Mouse (Mus musculus): ENCODE results near the gene Zfp1. TPM values are rescaled to one million over a fixed set of nuclear protein-coding genes. Genes with fewer than 3 reads are reported as not detected.
A peak's percentile ranks its signal among the peaks of the same experiment; 100 is the strongest.

Gene Zfp1
- total and polyA plus RNA-seq, 2 experiments from 2014 or later, result 24.7 to 34.3 TPM

DNA sequence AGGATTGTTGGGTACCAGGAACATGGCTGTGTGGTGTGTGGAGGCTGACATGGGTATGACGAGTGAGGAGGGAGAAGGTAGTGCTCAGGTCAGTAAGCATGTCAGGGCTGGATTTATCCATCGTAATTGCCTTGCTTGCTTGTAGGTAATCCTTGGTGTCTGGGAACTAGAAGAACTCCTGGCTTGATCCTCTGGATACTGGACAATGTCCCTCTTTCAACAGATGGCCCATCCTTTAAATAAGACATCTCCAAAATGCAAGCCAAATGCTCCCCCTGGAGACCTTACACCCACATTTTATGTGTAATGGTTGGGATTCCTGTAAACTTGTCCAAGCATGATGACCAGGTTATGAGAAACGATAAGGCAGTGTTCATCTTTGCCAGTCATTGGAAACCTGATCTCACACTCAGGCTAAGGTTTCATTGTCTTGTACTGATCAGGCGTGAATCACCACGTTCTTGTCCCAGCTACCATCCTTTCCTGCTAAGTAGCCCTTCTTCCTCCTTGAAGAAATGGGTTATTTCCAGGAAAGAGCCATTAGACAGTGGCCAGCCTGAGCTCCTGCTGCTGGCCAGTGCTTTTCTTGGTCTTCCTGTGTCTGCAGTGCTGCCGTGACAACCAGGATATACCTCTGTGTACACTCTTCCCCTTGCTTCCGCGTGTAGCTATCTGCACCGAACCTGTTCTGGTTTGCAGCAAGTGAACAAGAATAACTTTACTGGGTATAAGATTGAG, 43.3 kb upstream of the Zfp1 start:
- Histone ChIP-seq H3K36me3 (ENCODE audit: insufficient read depth) (no peaks in the 10 kb centered on the region), H3K4me2 (ENCODE audit: low read depth) (no peak overlapping the region), H3K9me3 (ENCODE audit: low read length) (no peaks in the 10 kb centered on the region), H3K27ac (ENCODE audit: low read depth, low read length) (no peak overlapping the region), H3K4me3 (ENCODE audit: low read depth, low read length) (no peak overlapping the region), H3K9ac (no peak overlapping the region), H3K27me3 (ENCODE audit: insufficient read depth, low read length) (no peaks in the 10 kb centered on the region), H3K4me1 (ENCODE audit: insufficient read depth) (peaks cover 3% of the 10 kb centered on the region; the same call in 1 of the 2 replicates)
- ATAC-seq (no peak), DNase-seq (no peak)
- no peak for TF ChIP-seq CTCF (IDR thresholded peaks at IDR 0.05; ENCODE audit: low read depth)
- WGBS, result 81% methylated on average over 9 of the region's 9 CpGs

DNA sequence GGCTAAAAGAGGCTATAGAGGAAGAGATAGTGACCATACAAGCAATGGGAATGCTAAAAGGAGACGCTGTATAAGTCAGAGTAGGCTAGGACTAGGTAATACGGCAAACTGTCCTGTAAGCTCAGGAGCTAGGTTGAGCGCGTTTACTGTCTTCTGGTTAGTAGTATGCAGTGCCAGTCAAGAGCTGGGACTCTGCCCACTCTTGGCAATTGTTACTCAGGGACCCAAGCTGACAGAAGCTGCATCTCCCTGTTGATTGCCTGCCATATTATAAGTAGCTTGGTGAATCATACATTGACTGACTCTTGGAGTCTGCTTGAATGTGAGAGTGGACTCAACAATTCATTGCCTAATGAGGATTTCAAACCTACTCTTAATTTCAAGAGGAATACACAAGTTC, 41.2 kb upstream of the Zfp1 start:
- no peak for ATAC-seq
- no peak overlapping the region for H3K27ac ChIP-seq (ENCODE audit: low read depth, low read length)
- no peaks in the 10 kb centered on the region for H3K27me3 ChIP-seq (ENCODE audit: insufficient read depth, low read length)
- no peak for TF ChIP-seq CTCF (IDR thresholded peaks at IDR 0.05; ENCODE audit: low read depth)
- no peaks in the 10 kb centered on the region for H3K4me1 ChIP-seq (ENCODE audit: insufficient read depth)
- DNase-seq, result peak; percentile 55
- no peaks in the 10 kb centered on the region for H3K36me3 ChIP-seq (ENCODE audit: insufficient read depth)
- H3K4me2 ChIP-seq (ENCODE audit: low read depth), result no peak overlapping the region
- H3K9me3 ChIP-seq (ENCODE audit: low read length), result no peaks in the 10 kb centered on the region
- H3K4me3 ChIP-seq (ENCODE audit: low read depth, low read length), result no peak overlapping the region
- H3K9ac ChIP-seq, result no peak overlapping the region
- 61% methylated on average over 4 of the region's 4 CpGs for WGBS

DNA sequence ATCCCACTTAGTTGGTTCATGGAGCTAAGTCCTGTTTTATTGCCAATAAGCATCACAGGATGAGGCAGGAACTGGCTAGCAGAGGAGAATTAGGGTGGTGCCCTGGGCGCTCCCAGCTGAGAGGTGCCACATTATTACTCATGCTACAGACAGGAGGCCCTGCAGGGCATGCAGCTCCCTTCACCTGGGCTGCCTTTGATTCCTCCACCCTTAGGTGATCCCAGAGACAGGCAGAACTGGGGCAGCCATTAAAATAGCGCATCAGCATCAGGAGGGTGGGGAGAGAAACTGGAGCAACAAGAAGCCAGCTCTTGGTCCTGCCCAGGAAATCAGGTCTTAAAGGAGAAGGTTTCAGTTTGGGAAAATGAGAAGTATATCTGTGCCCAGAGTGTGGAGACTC, 38.2 kb upstream of the Zfp1 start:
- no peaks in the 10 kb centered on the region for H3K9me3 ChIP-seq (ENCODE audit: low read length)
- H3K36me3 ChIP-seq (ENCODE audit: insufficient read depth), result peaks cover 6% of the 10 kb centered on the region; the same call in 1 of the 2 replicates
- no peak overlapping the region for H3K9ac ChIP-seq
- no peak overlapping the region for H3K27ac ChIP-seq (ENCODE audit: low read depth, low read length)
- no peaks in the 10 kb centered on the region for H3K27me3 ChIP-seq (ENCODE audit: insufficient read depth, low read length)
- DNase-seq (no peak), ATAC-seq (no peak)
- no peak overlapping the region for H3K4me2 ChIP-seq (ENCODE audit: low read depth)
- TF ChIP-seq CTCF (IDR thresholded peaks at IDR 0.05; ENCODE audit: low read depth), result no peak
- H3K4me3 ChIP-seq (ENCODE audit: low read depth, low read length), result no peak overlapping the region
- WGBS, result 96% methylated on average over 2 of the region's 2 CpGs
- H3K4me1 ChIP-seq (ENCODE audit: insufficient read depth), result no peaks in the 10 kb centered on the region

DNA sequence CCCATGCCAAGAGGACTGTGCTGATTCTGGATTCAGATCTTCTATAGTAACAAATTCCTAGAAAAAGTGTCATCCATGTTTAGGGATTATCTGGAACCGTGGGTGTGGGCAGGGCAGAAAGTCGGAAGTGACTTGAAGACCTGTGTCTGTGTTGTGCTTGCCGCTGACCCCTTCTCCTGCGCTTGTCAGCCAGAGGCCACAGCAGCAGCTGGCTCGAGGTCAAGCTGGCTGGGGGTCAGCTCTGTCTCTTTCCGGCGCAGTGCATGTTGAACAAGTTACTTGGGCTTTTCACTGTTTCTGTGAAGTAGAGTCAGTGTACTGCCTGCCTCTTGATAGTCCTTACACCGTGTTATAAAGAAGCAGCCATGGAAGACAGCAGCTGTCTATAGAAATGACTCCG, 36.2 kb upstream of the Zfp1 start:
- no peaks in the 10 kb centered on the region for H3K27me3 ChIP-seq (ENCODE audit: insufficient read depth, low read length)
- H3K9ac ChIP-seq, result no peak overlapping the region
- H3K9me3 ChIP-seq (ENCODE audit: low read length), result no peaks in the 10 kb centered on the region
- no peak overlapping the region for H3K4me3 ChIP-seq (ENCODE audit: low read depth, low read length)
- no peak for TF ChIP-seq CTCF (IDR thresholded peaks at IDR 0.05; ENCODE audit: low read depth)
- H3K4me2 ChIP-seq (ENCODE audit: low read depth), result no peak overlapping the region
- ATAC-seq (no peak), DNase-seq (no peak)
- peaks cover 10% of the 10 kb centered on the region; the same call in 1 of the 2 replicates for H3K36me3 ChIP-seq (ENCODE audit: insufficient read depth)
- WGBS, result 91% methylated on average over 9 of the region's 9 CpGs
- no peak overlapping the region for H3K27ac ChIP-seq (ENCODE audit: low read depth, low read length)
- H3K4me1 ChIP-seq (ENCODE audit: insufficient read depth), result no peaks in the 10 kb centered on the region

DNA sequence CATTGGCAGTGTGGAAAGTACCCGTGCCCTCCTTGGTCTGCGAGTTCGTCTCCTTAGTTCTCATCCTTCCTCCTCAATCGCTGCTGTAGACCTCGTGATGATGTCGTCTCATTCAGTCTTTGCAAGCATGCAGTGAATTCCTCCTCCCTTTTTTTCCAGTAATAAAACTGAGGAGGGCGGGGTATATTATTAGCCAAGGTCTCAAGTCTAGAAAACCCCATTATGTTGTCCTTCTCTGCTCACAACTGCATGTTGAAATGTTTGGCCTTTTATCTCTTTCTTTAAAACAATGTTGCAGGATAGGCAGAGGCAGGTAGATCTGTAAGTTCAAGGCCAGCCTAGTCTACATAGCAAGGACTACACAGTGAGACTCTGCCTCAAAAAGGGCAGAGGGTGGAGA, 35.8 kb upstream of the Zfp1 start:
- ATAC-seq, result no peak
- no peaks in the 10 kb centered on the region for H3K27me3 ChIP-seq (ENCODE audit: insufficient read depth, low read length)
- no peak overlapping the region for H3K4me3 ChIP-seq (ENCODE audit: low read depth, low read length)
- H3K9ac ChIP-seq, result no peak overlapping the region
- H3K4me1 ChIP-seq (ENCODE audit: insufficient read depth), result no peaks in the 10 kb centered on the region
- no peak overlapping the region for H3K27ac ChIP-seq (ENCODE audit: low read depth, low read length)
- peaks cover 13% of the 10 kb centered on the region for H3K36me3 ChIP-seq (ENCODE audit: insufficient read depth)
- WGBS, result 90% methylated on average over 7 of the region's 7 CpGs
- no peak for TF ChIP-seq CTCF (IDR thresholded peaks at IDR 0.05; ENCODE audit: low read depth)
- no peak overlapping the region for H3K4me2 ChIP-seq (ENCODE audit: low read depth)
- DNase-seq, result no peak
- H3K9me3 ChIP-seq (ENCODE audit: low read length), result no peaks in the 10 kb centered on the region

DNA sequence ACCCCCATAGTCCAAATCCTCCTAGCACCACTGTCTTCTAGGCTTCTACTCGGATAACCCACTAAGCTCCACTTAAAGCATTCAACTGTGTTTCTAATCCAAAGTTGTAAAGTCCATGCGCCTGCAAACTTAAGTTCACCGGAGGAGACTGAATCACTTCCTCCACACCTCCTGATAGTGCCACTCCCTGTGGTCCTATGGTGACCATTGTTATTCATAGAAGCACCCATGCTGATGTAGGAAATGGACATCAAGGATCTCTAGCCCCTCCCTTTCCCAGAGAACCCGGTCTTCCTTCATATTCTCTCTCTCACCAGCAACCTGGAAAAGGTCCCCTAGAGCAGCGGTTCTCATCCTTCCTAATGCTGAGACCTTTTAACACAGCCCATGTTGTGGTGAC, 30.0 kb upstream of the Zfp1 start:
- no peak for TF ChIP-seq CTCF (IDR thresholded peaks at IDR 0.05; ENCODE audit: low read depth)
- H3K9me3 ChIP-seq (ENCODE audit: low read length), result no peaks in the 10 kb centered on the region
- ATAC-seq, result no peak

DNA sequence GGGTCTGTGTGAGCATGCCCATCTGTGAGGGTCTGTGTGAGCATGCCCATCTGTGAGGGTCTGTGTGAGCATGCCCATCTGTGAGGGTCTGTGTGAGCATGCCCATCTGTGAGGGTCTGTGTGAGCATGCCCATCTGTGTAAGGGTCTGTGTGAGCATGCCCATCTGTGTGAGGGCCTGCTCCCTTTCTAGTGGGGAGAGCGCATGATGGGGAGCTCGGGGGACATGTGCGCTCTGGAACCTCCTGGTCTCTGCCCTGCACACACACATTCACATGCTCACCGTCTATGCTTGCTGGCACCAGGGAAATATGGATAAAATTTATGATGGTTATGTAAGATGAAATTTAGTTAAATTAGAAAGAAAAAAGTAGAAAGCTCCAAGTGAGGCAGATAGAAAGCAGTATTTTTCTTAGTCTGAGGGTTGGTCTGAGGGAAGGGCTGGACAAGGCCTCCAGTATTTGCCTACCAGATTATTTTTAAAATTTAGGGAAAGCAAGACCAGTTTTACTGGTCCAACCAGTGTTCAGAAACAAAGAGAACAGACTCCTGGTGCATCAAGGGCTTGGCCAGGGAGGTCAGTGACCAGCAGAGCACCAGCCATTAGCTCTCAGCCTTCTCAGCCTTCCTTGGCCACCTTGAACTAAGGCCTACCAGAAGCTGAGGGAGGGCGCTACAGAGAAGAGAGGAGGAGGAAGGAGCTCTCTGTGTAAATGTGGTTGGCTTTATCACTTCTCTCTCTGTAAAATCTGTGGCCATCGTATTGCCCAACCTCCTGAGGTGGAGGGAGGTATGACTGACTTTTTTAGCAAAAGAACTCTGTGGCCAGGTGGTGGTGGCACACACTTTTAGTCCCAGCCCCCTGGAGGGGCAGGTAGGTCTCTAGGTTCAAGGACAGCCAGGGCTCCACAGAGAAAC, 28.2 kb upstream of the Zfp1 start:
- Histone ChIP-seq H3K4me1 (ENCODE audit: insufficient read depth) (no peaks in the 10 kb centered on the region), H3K9me3 (ENCODE audit: low read length) (no peaks in the 10 kb centered on the region), H3K36me3 (ENCODE audit: insufficient read depth) (peaks cover 19% of the 10 kb centered on the region), H3K9ac (no peak overlapping the region), H3K27me3 (ENCODE audit: insufficient read depth, low read length) (no peaks in the 10 kb centered on the region), H3K4me2 (ENCODE audit: low read depth) (no peak overlapping the region), H3K27ac (ENCODE audit: low read depth, low read length) (no peak overlapping the region), H3K4me3 (ENCODE audit: low read depth, low read length) (no peak overlapping the region)
- WGBS, result 90% methylated on average over 6 of the region's 6 CpGs
- no peak for TF ChIP-seq CTCF (IDR thresholded peaks at IDR 0.05; ENCODE audit: low read depth)
- ATAC-seq, result no peak
- no peak for DNase-seq

More for the DNA sequence above, 30.0 kb upstream of the Zfp1 start:
- WGBS, result 86% methylated on average over 5 of the region's 5 CpGs
- no peak overlapping the region for H3K9ac ChIP-seq
- no peaks in the 10 kb centered on the region for H3K4me1 ChIP-seq (ENCODE audit: insufficient read depth)
- no peak overlapping the region for H3K4me2 ChIP-seq (ENCODE audit: low read depth)
- H3K36me3 ChIP-seq (ENCODE audit: insufficient read depth), result peaks cover 22% of the 10 kb centered on the region
- DNase-seq, result no peak
- no peaks in the 10 kb centered on the region for H3K27me3 ChIP-seq (ENCODE audit: insufficient read depth, low read length)
- no peak overlapping the region for H3K27ac ChIP-seq (ENCODE audit: low read depth, low read length)
- H3K4me3 ChIP-seq (ENCODE audit: low read depth, low read length), result no peak overlapping the region

All from forebrain, postnatal 0 days (tissue).